Mouse (Mus musculus) liver, embryonic 14.5 days (tissue): ENCODE measurements around the gene C1qtnf9.

Experiments used
- CTCF ChIP-seq: IDR thresholded peaks from 2 replicates; pipeline ENCODE4 v1.5.1; 2016; ENCODE audit warnings: antibody characterized with exemption, low read depth, control low read depth
- EP300 ChIP-seq: IDR thresholded peaks from 2 replicates; pipeline ENCODE4 v1.6.1; 2016; ENCODE audit warnings: antibody characterized with exemption, low read depth

DNA sequence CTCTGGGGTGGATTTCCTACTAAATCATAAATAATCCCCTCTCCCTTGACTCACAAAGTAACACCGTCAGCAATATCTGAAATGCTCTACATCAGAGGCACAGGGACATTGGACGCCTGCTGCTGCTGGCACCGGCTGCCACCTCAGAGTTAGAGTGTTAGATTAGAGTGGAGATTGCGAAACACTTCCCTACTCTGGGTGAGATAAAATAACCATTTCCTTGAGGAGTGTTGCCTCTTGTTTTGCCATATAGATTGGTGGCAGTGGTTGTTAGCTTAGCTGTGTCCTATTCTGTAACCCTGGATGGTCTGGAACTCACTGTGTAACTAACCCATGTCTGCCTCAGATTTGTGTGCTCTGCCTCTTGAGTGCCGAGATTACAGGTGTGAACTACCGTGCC is 22.7 kb upstream of the C1qtnf9 start:
- TF ChIP-seq EP300 (no peak), CTCF (no peak)
